Mouse (Mus musculus) monocyte, adult 5-6 weeks (primary cell): ENCODE measurements around the gene Lpar1. TPM values are rescaled to one million over a fixed set of nuclear protein-coding genes. Genes with fewer than 3 reads are reported as not detected.

Experiments used
- ATAC-seq: fragments of 153-309, 156-312 bp; replicated peaks from 2 replicates; pipeline ENCODE4 v1.8.0; 2017; ENCODE audit warnings: mild to moderate bottlenecking; ENCODE audit not compliant: low TSS enrichment, insufficient number of reproducible peaks, severe bottlenecking, poor library complexity, low FRiP score
- total RNA-seq: library from RNA; stranded (forward); fragments of 200-1000, 200-491, 200-594 nt; gene quantifications from 3 replicates; pipeline ENCODE4 v1.2.3, GENCODE M21; 2017

Lpar1 gene
- total RNA-seq, 1 experiment from 2014 or later: 0.19 TPM

DNA sequence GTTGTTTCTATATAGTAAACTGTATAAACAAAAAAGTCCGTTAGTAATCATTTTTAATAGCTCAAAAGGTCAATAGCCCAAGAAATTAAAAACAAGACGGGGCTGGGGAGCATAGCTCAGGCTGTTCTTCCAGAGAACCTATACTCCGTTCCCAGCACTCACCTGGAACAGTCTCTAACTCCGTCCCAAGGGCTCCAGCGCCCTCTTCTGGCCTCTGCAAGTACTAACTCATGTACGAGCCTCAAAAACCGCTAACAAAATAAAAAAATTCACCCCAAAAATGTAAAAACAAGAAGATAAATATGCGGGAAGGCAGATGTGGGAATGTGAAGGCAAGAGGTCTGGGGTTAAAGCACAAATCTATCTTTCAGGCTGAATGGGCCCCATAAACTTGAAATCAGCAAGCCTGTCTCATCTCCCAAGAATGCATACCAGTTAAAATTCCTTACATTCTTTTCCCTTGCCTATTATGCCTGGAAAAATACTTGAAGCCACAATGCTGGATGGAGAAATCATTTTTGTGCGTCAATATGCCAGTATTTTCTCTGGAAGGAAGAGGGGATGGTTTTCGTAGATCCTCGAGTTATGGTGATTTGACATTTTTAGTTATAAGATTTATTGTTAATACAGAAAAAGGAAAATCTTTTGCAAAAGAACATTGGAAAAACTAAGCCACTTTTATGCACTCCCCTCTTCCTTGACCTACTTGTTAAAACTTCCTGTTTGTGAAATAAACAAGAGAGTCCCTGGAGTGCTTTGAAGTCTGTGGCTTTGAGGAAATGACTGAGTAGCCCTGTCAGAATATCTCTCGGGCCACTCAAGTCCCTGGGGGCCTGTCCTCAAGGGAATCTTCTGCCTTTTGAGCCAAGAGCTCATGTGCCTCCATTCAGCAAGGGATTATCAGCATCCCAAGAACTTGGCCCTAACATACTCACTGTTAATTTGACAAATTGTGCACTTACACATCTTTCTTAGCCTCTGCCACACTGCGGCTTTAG is 140.2 kb downstream of the Lpar1 start:
- no peak for ATAC-seq

DNA sequence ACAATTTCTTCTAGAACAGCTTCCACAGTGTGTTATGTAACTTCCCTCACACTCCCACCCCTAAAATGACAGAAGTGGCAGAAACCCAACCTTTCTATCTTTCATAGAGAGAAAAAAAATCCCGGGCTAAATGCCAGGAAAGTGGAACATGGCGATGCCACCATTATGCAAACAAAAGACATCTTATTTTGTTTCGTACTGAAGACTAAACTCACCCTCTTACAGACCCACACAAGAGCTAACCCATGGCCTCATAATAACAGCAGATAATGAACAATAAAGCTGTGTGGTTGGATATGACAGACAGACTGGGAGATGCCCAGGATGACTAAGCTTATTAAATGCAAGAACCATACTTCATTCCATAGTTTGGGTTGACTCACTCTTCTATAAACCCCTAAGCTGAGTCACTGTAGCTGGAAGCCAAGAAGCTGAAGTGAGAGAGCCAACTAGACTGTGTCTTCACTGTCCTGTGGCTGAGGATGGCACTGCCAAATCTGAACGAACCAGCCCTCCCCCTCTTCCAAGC is 151.7 kb downstream of the Lpar1 start:
- no peak for ATAC-seq

DNA sequence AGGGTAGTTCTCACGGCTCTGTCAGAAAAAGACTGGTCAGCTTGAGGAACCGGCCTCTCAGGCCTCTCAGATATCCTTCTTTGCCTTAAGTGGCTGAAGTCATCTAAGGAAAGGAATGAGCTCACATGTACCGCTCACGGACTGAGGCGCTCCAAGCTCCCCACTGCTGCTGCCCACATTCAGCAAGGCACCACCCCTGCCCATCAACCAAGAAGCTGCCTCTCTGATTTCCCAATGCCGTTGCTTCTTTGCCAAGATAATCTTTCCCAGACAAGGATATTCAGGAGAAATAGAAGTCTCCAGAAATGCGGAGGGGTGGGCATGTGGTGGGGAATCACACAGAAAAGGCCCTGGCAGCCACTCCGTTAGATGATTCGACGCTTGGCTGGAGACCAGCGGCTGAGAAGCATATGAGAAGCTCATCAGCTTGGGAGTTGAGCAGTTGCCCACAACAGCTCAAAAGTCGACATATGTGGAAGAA is 152.8 kb downstream of the Lpar1 start:
- ATAC-seq: no peak

Other genes starting within 250 kb of the Lpar1 start
- gene Olfr267, start 233.8 kb upstream of the Lpar1 start, total RNA-seq: not detected in 3 replicates